Mouse (Mus musculus) kidney, adult 11 months (tissue): ENCODE data around the gene Ptdss2.

Source experiments
- DNase-seq: peaks from one replicate; pipeline ENCODE4 v3.0.0; 2022

The Ptdss2 gene

DNA sequence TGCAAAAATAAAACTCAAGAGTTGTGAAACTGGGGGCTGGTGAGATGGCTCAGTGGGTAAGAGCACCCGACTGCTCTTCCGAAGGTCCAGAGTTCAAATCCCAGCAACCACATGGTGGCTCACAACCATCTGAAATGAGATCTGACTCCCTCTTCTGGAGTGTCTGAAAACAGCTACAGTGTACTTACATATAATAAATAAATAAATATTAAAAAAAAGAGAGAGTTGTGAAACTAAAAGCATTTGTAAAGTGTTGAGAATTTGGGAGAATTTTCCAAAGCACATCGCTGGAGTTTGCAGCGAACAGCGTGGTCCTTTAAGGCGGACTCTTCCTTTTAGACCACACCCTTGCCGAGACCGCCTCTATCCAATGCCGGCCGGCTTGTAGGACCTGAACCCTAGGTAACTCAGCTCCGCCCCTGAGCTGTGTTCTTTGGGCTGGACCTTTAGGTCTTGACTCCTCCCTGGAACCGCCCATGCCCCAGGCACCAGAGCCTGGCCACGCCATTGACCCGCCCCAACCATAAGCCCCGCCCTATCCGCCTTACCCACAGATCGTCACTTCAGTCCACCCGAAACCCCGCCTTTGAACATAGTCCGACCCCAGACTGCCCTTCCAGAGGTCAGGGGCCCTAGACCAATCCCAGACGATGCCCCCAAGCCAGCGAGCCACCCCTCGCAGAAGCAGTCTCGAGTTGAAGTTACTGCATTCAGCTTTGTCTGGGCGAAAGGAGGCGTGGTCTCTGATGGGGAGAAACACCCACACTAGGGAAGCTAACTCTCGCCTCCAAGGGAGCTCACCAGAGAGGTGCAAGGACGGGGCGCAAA, 721 bp downstream of the Ptdss2 start:
- peak; percentile 99 for DNase-seq

DNA sequence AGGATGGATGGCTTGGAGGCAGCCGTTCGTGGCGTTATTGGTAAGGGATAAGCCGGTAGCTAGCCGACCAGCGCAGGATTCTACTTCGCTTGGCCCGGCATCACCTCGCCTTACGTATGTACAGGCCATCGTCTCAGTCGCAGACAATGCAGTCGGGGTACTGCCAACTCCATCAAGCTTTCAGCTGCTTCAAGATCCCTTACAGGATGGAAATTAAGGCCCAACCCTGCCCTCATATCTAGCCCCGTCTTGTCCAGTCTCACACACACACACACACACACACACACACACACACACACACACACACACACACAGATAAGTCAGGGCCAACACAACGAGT, 1.3 kb downstream of the Ptdss2 start:
- DNase-seq, result no peak

DNA sequence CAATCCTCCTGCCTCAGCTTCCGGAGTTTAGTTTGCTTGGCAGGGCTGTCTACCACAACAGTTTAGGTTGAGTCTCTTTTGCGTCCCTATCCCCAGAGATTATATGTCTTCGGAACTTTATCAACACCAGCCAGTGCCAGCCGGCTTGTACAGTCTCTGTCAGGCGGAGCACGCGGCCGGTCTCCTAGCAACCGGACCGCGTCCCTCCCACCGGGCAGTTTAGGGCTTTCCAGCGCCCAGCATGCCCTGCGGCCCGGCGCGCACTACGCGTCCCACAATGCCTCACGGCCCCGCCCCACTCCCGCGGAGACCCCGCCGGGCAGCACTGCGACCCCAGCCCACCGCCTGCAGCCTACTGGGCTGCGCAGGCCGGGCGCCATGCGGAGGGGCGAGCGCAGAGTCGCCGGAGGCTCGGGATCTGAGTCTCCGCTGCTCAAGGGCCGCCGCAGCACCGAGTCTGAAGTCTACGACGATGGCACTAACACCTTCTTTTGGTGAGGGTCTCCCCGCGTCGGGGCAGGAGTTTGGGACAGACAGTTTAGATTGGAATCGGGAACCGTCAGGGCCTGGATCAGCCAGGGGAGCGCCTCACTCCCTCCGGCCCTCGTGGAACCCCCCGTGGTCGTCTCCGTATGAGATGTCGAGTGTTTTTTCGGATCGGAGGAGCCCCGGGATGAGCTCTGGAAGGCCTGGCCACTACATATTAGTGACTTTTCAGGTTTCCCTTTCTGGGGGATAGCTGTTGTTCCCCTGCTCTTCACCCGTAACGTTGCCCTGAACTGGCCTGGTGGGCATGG, 9.0 kb downstream of the Ptdss2 start:
- peak; percentile 90 for DNase-seq

DNA sequence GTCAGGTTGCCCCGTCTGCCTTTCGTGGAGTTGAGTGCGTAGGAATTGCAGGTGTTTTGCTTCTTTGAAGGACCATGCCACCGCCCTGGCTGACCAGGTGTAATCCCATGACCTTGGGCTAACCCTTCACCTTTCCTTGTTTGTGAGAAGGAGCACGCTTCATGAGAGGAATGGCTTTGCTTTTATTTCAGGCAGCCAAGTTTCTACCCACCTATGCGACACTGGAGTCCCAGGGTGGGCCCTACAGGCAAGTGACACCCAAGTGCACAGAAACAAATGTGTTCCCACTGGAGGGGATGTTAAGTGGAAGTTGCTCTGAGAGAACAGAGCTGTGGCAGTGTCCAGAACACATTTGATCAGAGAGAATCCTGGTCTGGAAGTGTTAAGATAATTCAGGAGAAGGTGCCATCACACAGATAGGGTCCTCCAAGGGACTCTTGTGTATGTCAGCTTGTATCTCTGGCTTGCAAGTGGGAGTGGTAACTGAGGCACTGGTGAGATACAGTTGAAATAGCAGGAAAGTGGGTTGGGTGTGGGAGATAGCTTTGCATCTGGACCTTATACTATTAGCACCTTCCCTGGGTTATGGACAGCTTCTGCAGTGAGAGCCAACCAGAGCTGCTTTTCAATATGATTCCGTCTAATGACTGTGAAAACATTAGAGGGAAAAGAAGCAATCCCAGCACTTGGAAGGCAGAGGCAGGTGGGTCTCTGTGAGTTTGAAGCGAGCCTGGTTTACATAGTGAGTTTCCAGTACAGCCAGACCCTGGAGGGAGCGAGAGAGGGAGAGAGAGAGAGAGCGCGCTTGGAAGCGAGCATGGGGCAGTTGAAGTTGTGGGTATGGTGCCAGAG, 9.9 kb downstream of the Ptdss2 start:
- DNase-seq, result no peak

DNA sequence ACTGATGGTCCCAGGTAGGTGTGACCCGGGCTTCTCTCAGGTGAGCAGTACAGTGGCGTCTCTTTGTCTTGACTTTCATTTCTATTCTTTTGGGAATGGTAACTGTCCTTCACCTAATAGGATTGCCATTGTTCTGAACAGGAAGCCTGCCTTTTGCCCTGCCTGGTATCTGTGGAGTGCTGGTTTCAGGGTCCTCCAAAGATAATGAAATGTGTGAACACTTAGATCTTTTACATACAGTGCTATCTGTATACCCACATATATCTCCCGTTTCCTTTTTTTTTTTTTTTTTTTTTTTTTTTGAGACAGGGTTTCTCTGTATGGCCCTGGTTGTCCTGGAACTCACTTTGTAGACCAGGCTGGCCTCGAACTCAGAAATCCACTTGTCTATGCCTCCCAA, 19.1 kb downstream of the Ptdss2 start:
- DNase-seq, result no peak

DNA sequence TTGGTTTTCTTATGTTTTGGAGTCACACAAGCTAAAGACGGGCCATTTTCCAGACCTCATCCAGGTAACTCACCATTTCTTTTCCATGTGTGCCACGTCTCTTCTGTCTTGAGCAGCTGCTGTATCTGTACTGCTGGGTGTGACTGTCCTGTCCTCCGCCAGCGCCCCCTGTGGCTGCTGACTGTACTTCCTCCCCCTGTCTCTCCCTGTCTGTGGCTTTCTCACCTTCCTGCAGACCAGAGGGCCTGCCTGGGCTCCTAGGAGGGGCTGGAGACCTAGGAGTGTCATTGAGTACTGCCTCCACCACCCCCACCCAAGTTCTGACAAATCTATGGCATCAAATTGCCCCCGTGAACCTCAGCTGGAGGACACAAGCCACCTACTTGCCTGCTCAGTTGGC, 20.9 kb downstream of the Ptdss2 start:
- DNase-seq, result no peak

DNA sequence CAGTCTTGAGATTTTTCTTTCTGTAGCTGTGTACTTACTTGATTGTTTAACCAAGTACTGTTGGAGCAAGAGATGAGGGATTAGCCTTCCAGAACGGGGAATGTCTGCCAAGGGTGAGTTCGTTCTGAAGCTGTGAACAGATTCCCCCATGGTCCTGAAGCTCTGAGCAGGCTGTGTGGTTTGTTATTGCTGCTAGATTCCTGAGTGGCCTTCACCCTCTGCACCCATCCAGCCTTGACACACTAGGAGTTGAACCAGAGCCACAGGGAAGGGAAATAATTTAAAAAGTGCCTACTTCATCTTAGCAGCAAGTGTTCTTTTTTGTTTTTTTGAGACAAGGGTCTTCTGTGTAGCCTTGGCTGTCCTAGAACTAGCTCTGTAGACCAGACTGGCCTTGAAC, 21.7 kb downstream of the Ptdss2 start:
- DNase-seq, result no peak

DNA sequence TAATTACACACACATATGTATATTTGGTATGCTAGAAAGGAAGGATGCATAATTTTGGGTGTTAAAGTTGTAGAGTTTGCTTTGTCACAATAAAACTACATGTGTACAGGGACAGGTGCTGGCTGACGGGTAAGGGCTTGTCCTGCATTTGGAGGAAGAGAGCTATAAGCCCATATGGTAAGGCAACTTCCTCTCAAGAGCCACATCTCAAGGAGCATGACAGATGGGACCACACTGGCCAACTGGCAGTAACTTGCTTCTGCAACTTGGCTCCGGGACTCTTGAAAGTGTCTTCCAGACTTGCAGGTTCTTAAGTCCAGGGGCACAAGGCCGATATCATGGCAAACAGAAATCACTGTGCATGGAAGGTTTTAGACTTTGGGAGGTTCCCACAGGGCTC, 22.5 kb downstream of the Ptdss2 start:
- no peak for DNase-seq

DNA sequence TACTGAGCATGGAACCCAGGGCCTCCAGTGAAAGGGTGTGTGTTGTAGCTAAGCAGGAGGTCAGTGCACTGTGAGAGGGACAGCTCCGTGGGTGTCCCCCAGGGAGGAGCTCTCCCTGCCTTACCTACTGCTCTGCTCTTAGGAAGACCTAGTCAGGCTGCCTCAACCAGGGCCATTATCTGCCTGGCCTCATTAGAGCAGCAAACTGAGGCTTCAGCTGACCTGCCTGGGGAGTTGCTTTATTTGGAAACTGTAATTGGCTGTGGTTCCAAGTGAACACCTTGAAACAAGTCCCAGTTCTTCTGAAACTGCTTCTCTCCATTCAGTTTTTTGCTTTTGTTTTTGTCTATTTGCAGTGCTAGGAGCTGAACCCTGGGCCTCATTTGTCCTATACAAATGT, 23.2 kb downstream of the Ptdss2 start:
- no peak for DNase-seq

DNA sequence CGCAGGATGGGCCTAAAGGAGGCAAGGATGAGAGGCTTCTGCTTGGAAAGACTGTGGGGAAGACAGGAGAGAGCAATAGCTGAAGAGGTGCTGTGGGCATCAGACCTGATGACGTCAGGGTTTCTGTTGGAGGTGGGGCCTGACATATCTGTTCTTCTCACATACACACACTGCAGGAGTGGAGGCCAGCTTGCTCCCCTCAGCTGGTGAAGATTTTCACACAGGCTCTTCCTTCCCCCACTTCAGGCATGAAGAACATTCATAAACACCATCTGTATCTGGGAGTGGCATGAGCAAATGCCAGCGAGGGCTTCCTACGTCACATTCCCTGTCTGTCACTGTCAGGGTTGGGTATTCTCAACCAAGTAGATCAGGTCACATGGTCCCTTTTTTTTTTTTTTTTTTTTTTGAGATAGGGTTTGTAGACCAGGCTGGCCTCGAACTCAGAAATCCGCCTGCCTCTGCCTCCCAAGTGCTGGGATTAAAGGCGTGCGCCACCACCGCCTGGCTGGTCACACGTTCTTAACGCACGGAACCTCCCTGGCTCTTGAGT, 23.9 kb downstream of the Ptdss2 start:
- DNase-seq, result no peak

DNA sequence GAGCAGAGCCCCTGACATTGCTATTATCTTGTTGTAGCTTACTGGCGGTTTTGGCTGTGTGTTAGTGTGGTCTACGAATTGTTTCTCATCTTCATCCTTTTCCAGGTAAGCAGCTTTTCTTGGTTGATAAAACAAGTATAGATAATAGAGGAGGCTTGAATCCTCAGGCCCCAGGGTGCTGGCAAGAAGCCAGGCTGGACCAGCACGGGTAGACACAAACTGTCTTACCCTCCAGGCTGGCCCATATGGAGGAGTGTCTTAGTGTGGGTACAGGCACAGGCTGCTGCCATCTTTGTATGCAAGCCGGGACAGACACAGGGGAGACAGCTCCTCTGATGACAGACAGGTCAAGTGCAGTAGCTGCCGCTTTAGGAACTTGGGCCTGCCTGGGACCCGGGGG, 24.9 kb downstream of the Ptdss2 start:
- no peak for DNase-seq

DNA sequence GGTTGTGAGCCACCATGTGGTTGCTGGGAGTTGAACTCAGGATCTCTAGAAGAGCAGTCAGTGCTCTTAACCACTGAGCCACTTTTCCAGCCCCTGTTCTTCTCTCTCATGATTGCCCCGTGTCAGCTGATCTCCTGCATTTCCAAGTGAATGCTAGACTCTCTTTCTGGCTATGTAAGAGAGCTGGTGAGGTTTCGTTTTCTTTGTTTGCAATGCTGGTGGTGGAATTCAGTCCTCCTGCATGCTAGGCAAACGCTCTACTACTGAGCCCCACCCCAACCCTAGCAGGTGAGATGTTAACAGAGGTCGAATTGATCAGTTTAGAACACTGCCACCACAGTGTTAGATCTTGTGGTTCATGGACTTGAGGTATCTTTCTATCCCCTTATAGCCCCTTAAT, 26.5 kb downstream of the Ptdss2 start:
- DNase-seq, result no peak

DNA sequence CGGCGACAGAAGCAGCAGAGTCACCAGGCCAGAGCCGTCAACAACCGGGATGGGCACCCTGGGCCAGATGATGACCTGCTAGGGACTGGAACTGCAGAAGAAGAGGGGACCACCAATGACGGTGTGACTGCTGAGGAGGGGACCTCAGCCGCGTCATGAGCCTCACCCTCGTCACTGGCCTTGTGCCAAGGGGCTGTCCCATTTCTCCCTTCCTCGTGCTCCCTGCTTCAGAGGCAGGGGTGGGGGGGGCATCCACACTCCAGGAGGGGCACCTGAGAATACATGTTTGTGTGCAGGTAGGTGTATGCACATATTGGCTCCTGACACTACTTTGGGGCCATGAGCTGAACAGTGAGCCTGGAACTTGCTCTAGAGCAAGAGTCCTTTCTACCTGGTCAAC, 33.2 kb downstream of the Ptdss2 start:
- DNase-seq, result no peak

DNA sequence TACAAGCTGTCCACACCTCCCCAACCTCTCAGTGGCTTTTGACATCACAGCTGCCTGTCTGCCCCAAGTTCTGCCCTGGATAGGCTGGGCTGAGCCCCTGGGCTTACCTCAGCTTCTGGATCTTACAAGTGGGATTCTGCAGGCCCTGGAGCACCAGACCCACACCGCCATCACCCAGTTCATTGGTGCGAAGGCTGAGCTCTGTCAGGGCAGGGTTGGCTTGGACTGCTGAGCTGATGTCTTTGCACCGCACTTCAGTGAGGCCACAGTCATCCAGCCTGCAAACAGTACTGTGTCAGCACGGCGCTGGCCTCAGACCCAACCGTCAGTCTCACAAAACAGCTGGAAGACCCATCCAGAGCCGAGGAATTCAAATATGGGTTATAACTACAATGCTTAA, 42.2 kb downstream of the Ptdss2 start:
- no peak for DNase-seq

DNA sequence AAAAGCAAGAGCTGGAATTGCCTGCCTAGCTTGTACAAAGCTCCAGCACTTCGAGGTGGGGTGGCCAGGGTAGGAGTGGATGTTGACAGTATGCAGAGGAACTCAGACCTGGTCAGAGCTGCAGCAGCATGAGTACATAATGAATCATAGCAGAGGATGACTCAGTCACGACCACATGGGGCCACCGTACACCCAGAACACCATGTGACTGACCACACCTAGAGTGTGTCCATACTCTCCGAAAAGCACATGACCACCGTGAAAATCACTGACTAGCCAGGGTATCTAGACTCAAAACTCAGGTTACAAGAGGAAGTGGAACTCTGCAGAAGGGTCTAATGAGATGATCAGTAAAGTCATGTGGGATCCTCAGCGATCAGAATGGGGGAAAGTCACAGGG, 42.7 kb downstream of the Ptdss2 start:
- no peak for DNase-seq

DNA sequence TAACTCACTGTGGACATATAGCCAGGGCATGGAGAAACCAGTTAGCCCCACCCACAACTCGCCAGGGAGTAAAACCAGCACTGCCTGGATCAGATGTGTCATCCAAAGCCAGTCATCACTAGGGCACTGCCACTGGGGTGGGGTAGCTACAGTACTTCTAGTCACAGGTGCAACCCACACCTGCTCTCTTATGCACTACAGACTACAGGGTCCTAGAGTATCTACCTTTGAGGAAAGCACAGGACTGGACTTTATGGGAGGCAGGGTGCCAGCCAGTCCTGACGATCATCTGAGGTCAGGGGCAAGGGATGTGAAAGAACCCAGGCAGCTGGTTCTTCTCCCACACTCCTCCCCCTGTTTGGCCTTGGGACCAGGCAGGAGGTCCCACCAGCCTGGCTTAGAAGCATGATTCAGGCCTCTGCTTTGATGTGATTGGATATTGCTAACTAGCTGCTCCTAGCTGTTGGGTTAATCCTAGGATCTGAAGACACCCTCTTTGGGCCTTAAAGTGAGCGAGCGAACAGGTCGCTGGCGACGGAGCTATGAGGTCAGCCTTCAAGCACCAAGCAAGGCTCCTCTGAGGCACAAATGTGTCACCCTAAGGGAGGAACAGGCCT, 45.8 kb downstream of the Ptdss2 start:
- peak; percentile 25 for DNase-seq

DNA sequence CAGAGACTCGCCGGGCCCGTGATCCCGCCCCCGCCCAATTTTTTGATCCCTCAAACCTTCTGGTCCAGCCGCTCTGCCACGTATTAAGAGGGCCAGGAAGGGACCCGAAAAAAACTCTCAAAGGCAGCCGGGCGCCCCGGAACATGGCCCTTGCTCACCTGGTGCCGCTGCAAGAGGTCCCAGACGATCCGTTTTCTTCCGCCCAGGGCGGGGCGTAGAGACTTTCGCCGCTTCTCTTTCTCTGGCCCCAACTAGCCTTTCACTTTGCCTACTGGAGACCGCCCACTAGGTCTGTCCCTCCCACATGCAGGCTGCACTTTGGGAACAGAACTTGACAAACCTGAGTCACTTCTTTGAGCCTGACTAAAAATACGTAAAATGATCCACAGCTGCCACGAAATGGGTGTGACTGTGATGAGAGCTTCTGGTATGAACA, 46.4 kb downstream of the Ptdss2 start:
- peak; percentile 72 for DNase-seq

DNA sequence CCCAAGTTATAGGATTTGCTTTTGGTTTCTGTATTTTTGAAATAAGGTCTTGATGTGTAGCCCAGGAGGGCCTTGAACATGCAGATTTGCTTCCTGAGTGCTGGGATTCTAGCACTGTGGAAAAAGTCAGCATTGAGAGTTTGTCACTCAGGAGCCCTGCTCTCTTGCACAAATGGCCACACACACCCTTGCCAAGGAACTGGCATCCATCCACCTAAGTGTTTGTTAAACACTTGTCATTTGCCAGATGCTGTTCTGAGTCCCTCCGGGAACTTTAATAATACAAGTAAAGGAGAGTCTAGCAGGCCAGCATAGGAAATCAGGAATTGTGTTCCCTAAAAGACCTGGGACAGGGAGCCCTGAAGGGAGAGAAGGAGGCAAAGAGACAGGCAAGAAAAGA, 47.1 kb downstream of the Ptdss2 start:
- no peak for DNase-seq

DNA sequence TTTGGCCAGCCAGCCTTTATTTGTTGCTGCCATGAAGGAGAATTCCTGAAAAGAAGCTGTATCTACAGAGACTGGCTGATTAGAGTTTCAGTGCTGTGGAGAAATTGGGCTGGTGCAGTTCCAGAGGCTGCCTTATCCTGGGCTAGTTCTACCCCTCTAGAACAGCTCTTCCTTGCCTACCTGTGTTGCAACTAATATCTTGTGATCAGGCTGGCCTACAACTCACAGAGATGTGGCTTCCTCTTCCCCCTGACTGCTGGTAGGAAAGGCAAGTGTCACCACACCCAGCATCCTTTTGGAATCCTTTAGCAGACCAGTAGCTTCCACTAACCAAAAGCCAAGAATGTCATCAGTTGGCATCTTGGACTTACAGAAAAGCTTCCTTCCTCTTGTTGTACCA, 47.7 kb downstream of the Ptdss2 start:
- no peak for DNase-seq

DNA sequence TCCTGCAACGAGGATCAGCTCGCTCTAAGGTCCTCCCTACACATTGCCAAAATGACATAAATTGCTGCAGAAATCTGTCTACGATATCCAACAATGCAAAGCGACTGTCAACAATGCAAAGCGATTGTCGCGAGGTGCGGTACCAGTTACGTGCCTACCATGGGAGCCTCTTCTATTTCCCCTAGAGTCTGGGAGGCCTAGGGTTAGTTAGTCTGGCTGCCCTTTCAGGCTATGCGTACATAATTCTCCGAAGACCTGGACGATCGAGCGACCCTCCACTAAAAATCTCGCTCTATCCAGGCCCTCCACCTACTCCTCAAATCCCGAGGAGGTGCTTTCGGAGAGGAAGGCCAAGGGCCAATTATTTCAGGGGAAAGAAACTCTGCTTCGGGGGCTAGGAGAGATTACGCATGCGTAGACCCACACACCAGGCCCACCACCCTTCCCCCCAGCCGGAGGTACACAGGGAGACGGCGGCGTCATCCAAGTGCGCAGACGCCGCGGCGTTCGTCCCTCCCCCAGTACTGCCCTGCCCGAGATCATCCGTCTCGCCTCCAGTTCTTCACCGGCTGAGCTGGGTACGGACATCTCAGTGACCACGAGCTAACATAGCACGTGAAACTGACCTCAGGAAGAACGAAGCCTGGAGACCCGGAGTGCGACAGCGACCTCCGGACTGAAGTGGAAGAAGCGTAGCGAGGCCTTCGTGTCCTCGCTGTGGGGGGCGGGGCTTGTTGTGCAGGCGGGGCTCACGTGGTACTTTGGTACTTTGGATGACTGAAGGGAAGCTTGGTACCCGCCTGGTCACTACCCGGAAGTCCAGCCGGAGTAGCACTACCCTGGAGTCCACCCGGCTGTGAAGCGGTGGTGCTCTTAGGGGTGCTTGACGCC, 50.2 kb downstream of the Ptdss2 start, which contains the start of gene Rnh1:
Gene Rnh1 (minus strand): TSS at position 742 of the 891 bp plus-strand sequence.
- peak; percentile 92 for DNase-seq

DNA sequence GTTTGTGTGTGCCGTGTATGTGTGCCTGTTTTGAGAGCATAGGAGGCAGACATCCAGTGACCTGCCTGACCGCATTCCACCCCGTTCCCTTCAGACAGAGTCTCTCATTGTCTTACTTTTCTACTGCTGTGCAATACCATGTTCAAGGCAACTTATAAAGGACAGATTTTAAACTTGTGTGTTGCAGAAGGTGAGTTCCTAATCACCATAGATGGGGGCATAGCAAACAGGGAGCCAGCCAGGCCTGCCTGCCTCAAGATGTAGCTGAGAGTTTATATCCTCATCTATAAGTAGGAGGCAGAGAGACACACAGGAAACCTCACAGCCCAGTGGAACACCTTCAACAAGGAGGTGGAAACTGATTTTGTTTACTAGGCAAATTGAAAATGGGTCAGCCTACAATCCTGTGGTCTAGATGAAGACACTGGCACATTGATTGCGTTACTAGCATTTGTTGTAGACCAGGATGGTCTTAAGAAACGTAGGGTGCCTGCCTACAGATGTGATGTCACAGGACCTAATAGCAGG, 51.2 kb downstream of the Ptdss2 start:
- no peak for DNase-seq
